Mouse (Mus musculus): ENCODE data around the gene Zswim4.

Zswim4 gene

DNA sequence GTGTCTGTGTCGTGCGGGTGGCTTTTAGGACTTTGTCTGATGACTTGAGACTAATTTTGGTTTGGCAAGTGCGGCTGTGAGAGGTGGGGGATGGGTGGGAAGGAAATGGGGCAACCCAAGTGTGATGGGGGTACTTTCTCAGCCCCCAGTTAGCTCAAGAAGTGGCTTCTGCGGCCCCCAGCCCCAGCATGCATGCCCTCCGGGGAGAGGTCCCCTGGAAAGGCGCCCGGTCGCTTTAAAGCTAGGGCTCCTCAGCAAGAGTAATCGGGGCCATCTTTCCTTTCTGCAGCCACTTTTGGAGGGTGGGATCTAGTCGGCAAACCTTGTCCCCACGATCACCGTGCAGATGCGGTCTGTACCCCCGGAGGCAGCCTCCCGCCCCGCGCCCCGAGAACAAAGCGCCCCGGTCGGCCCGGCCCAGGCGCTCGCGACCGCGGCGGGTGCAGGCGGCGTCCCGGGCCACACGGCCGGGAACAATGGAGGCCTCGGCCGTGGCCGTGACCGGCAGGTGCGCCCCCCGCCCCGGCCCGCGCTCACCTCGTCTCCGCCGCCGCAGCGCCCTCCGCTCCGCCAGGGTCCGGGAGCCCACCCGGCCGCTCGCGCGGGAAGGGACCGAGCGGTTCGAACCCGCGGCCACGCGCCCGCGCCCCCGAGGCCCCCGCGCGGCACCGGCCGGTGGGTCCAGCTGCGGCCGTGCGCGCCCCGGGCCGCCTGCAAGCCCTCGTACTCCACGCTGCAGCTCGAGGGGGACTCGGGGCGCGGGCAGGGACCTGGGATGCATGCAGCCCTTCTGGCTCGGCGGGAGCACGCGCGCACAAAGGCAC, 53.4 kb downstream of the Zswim4 start:
- no peak for DNase-seq (ENCODE audit: low read depth in 1 of 2, low spot score in 2 of 2)

DNA sequence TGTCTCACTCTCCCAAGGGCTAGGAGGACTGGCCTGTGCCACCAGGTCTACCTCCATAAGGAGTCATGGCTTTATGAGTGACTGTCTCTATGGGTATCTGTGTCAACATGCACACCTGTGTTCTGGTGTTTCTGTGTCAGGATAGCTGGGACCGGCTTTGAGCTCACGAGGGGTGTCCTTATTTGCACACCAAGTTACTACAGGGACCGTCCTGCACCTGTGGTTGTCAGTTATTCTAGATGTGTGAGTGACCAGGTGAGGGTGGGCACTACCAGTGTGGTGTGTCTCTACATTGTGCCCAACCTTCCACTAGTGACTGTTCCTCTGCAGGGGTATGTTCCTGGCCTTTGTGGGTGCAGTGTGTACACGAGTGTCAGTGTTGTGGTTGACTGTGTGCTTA, 54.0 kb downstream of the Zswim4 start:
- DNase-seq (ENCODE audit: low read depth in 1 of 2, low spot score in 2 of 2): no peak

DNA sequence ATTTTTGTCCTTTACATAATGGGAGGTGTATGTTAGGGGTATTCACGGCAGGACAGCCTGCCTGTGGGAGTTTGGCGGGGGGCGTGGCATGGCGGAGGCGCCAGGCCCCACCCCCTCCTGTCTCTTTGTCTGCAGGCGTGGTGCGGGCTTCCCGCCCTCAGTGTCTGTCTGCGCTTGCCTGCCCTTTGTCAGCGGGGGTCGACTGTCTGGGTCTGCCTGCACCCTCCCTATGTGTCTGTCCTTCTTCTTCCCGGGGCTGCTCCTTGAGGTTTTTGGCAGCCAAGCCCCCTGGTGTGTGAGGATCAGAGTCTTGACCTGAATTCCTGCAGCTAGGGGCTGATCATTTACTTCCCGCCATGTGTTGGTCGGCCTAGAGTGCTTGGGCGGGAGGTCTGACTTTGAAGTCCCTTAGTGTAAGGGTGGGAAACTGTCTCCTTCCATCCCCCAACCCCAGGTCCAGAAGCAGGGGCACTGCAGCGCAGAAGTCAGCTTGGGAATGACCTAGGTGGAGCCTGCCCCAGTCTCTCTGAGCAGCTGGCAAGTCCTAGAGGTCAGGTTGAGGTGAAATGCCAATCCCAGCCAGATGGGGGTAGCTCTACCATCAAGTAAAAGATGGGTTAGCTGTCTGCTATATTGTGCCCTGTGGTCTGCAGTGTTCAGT, 56.2 kb downstream of the Zswim4 start:
- DNase-seq (ENCODE audit: low read depth in 1 of 2, low spot score in 2 of 2): no peak

DNA sequence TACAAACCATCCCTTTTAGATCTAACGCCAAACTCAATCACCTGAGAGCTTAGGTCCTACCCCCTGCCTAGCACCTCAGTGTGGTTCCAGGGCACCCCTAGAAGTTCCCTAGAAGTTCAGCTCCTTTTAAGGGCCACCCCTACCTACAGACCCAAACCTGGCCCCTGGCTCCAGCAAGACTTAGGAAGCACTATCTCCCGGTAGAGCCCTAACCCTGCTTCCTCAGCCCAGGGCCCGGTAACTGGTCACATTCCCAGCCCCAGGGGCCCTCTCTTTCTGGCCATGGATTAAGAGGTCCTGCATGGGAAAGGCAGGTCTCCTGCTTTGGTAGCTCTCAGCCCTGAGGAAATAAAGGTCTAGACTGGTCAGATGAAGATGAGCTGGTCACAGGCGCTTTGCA, 56.9 kb downstream of the Zswim4 start:
- no peak for DNase-seq (ENCODE audit: low read depth in 1 of 2, low spot score in 2 of 2)

DNA sequence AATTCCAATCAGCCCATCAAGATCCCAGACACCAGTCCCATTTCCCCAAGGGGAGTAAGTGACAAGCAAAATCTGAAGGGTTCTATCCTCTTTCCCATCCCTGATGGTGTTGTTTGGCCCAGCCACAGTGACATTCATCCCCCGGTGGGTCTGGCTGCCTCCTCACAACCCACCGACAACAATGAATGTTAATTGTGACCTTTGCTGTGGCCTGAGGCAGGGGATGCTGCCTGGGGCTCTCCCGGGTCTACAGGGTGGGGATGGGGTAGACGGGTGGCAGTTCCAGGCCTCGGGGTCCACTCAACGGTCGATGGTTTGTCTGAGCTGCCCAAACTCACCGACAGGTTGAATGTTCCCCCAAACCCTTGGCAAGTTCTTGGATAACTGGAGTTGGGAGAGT, 58.3 kb downstream of the Zswim4 start:
- DNase-seq (ENCODE audit: low read depth in 1 of 2, low spot score in 2 of 2): no peak

DNA sequence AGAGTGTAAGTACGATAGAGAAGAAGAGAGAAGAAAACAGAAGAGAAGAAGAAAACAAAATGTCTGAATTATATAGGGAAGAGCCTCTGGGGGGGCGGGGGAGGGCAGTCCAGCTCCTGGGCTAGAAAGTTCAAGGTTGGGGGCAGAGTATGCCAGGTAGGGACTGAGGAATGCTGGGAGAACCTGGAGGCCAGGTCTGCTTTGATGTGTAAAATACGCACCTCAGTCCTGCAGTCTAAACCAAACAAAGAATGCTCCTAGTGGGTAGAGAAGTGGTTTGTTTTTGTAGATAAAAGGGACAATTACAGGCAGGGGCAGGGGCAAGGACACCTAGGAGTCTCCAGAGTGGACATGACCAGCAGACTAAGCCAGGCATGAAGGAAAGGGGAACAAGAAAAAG, 59.5 kb downstream of the Zswim4 start:
- DNase-seq (ENCODE audit: low read depth in 1 of 2, low spot score in 2 of 2): no peak

DNA sequence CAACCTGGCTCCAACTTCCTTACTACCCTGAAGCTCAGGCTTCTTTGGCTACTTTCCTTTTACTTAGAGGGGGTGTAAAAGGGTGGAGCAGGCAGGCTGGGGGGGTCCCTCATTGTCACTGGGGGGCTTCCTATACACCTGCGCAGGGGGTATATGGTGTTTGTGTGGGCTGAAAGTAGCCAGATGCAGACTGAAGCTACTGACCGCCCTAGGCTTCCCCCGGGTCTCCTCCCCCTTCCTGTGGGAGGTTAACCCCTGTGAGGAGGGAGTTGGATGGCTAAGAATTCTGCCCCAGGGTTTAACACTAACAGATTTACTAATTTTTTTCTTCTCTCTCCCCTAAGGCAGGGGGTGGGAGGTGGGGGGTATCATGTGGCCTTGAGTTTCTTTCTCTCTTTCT, 60.3 kb downstream of the Zswim4 start:
- no peak for DNase-seq (ENCODE audit: low read depth in 1 of 2, low spot score in 2 of 2)

DNA sequence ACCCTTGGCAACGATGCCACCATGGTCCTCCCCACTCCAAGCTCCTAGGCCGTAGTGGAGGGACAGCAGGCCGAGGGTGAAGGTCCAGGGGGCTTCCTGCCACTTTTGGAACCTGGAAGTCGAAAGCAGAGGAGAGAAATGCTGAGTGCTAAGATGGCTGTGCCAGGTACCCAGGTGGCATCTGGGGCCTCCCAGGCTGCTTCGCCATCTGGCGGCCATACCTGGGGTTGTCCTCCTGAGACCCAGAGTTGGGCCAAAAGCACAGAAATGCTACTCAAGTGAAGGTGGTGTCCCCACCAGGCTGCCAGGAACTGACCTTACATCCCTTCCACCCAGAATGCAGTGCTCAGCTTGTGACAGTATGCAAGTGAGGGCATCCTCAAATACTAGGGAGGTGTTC, 63.0 kb downstream of the Zswim4 start:
- no peak for DNase-seq (ENCODE audit: low read depth in 1 of 2, low spot score in 2 of 2)

DNA sequence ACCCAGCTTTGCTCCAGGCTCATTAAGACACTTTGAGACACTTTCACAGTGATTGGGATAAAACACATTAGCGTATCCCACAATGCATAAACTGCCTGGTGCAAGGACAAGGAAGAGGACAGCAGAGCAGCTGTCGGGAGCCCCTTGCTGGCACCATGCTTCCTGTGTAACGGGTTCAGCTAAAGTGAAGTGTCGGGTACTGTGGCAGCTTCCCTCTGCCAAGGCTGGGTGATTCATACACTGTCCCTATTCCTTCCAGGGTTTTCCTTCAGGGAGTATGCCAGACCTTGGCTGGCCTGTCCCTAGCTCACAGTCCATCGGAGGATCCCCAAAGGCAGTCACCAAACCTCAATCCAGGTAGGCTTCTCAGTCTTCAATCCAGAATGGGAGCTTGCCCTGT, 66.8 kb downstream of the Zswim4 start:
- no peak for DNase-seq (ENCODE audit: low read depth in 1 of 2, low spot score in 2 of 2)

DNA sequence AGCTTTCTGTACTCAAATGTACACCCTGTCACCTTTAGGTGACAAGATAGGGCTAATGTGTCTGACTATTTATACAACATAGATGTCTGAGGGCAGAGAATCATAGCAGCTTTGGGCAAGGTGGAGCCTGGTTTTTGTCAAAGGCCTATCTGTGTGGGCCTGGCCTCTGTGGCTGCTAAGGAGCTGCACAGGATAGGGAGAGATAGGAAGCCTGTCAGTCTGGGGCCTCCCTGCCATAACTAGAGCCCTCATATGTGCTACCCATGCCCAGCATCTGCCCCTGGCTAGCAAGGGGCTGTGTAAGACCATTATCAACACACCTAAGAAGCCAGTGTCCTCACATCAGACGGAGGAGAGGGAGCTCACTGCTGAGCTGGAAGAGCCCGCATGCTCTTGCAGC, 69.2 kb downstream of the Zswim4 start:
- DNase-seq (ENCODE audit: low read depth in 1 of 2, low spot score in 2 of 2): no peak

All from monocyte, adult 2 months (primary cell).